Mouse (Mus musculus) brain, embryonic 14.5 days (tissue): ENCODE measurements at regions not wholly inside any gene's neighbourhood (a gene's known extent, or its start where the extent isn't known, plus 50 kb on each side); places are given as distances from the start of the nearest gene placed in this dataset.

ENCODE experiments used
- CTCF ChIP-seq: fragments of 200-500 bp; IDR thresholded peaks from 2 replicates; pipeline ENCODE4 v1.5.1; 2012; ENCODE audit warnings: inconsistent platforms, mild to moderate bottlenecking, moderate library complexity, borderline replicate concordance; ENCODE audit not compliant: insufficient read depth, insufficient read length; ENCODE audit errors: extremely low read depth
- POLR2A ChIP-seq: fragments of 200-500 bp; IDR thresholded peaks from 2 replicates; pipeline ENCODE4 v1.6.1; 2012; ENCODE audit warnings: mild to moderate bottlenecking, inconsistent platforms, borderline replicate concordance; ENCODE audit not compliant: poor library complexity, insufficient read depth, insufficient read length, severe bottlenecking; ENCODE audit errors: extremely low read depth

GRCm38 (mm10) chr4:148360931-148361330, 73.2 kb upstream of the Disp3 start:
- no peak for TF ChIP-seq POLR2A
- TF ChIP-seq CTCF = no peak
